Mouse (Mus musculus): ENCODE results near the gene Mup6. TPM values are rescaled to one million over a fixed set of nuclear protein-coding genes. Genes with fewer than 3 reads are reported as not detected.

Mup6 gene
- polyA plus RNA-seq (2014; fragmentation: Illumina TruSeq; extraction: RNeasy Lipid Tissue Mini Kit (QIAGEN cat#74804); ENCODE audit: low replicate concordance): not detected

DNA sequence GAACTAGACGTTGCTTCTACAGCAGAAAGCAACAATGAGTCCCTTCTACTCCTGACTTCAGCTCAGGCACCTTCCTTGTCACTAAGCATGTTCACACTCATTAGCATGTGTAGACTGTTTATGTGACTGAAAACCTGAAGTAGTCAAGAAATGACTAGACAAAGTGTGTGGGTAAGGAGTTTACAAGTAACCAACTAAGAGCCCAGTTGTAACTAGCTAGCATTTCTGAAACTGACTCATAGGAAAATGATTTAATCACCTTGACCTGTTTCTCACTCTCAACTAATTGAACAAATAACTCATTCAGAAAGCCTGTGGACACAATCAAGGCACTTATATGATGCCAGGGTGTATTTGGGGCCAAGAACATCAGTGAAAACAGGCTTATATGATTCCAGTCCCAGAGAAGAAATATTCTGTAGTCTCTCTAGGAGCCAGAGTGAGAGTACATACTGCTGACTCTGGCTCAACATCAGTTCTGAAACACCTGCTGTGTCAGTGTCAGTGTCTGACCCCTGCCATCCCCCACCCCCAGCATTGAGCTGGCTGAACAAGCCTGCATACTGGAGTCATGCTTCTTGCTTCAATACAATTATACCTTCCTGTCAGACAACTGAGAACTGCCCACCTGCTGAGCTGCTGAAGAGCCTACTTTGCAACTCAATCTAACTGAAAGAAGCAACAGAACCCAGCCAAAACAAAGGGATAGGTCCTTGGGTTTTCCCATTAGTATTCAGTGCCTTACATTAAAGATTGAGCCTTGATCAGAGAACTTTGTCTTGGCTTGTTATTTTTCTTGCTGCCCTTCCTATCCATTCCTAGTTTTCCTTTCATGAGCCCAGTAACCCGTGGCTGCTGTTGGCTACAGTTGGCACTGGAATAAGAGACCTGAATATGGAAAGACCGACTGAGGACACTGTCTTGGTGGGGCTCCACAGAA, at the start of gene Mup6:
Mup6 (plus strand) TSS at position 890 of the 940 bp plus-strand sequence.

DNA sequence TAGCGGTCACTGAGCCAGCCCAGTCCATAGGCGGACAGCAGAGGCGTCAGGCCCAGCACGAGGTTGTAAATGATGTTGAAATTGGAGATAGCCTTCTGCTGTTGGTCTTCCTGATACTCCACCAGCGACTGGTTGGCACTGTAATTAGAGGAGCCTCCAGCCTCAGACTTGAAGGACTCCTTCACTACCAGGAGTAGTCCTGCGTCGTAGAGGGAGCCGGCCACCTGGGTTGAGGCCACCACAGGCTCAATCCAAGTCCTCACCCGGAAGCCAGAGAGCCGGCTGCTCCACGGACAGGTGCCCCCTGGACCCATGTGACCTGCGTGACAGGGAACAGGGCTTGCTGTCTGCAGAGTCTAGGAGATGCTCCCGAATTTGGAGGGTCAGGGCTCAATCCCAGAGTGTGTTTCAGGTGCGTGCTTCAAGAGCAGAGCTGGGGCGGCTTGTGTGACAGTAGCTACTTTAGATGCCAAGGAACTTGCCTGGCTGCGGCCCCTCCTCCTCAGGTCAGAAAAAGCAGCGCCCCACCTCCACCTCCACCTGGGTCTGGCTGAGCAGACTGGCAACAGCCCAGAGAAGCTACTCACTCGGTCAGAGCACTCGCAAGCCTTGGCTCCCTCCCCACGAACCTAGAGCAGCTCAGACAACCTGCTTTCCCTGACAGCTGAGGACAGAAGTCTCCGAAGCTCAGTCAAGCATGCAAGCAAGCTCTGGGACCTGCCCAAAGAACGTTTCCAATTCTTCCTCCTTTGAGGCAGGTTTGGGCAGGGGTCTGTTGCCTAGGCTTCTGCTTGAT, 49.3 kb upstream of the Mup6 start, which contains the start of gene Slc46a2:
Slc46a2 (minus strand) TSS at position 449 of the 796 bp plus-strand sequence.

DNA sequence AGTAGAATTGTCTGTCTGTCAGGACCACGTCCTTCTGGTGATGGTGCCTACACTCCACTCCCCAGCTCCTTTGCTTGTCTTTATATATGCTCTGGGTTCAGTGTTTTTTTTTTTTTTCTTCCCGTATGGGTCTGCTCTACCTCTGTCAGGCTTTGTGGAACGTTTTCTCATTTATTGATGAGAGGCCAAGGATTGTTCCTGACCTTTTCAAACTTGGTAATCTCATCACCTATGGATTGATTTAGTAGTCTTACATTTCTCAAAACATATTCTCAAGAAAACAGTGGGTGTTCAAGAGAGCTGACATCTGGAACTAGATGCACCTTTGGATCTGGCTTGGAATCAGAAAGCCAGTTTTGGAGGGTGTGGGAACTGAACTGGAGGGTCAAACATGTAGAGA, 3.5 kb upstream of the Mup6 start, which contains the start of gene Mup4:
Mup4 (minus strand) TSS at position 101 of the 400 bp plus-strand sequence.

Other genes starting within 250 kb of the Mup6 start
- 31.3 TPM for gene Inip, start 162.7 kb upstream of the Mup6 start, polyA plus RNA-seq (2014; fragmentation: Illumina TruSeq; extraction: RNeasy Lipid Tissue Mini Kit (QIAGEN cat#74804); ENCODE audit: low replicate concordance)
- gene Snx30, start 158.5 kb upstream of the Mup6 start, polyA plus RNA-seq (2014; fragmentation: Illumina TruSeq; extraction: RNeasy Lipid Tissue Mini Kit (QIAGEN cat#74804); ENCODE audit: low replicate concordance): 1.9 TPM
- not detected for gene Slc46a2, start 49.2 kb upstream of the Mup6 start, polyA plus RNA-seq (2014; fragmentation: Illumina TruSeq; extraction: RNeasy Lipid Tissue Mini Kit (QIAGEN cat#74804); ENCODE audit: low replicate concordance)
- gene Mup4, start 3.6 kb upstream of the Mup6 start, polyA plus RNA-seq (2014; fragmentation: Illumina TruSeq; extraction: RNeasy Lipid Tissue Mini Kit (QIAGEN cat#74804); ENCODE audit: low replicate concordance): not detected
- not detected for gene Mup7, start 106.2 kb downstream of the Mup6 start, polyA plus RNA-seq (2014; fragmentation: Illumina TruSeq; extraction: RNeasy Lipid Tissue Mini Kit (QIAGEN cat#74804); ENCODE audit: low replicate concordance)
- not detected for gene Mup2, start 190.0 kb downstream of the Mup6 start, polyA plus RNA-seq (2014; fragmentation: Illumina TruSeq; extraction: RNeasy Lipid Tissue Mini Kit (QIAGEN cat#74804); ENCODE audit: low replicate concordance)